Mouse (Mus musculus): ENCODE measurements around the gene Aprt. TPM values are rescaled to one million over a fixed set of nuclear protein-coding genes. Genes with fewer than 3 reads are reported as not detected.
A peak's percentile ranks its signal among the peaks of the same experiment; 100 is the strongest.
"Not testable (repeated sequence)": the region's sequence is repeated elsewhere in the genome, so short reads cannot be mapped to it uniquely, and the experiment has no call there.

Aprt gene
- total RNA-seq, 2 experiments from 2014 or later: 40.5 to 44.8 TPM

- TF ChIP-seq CTCF (IDR thresholded peaks at IDR 0.05): no peak
- Histone ChIP-seq H3K27ac (no peak overlapping the region), H3K4me3 (no peak overlapping the region)
- intact Hi-C loops (cut with DNase I): no loop called here
- no peak for DNase-seq
These were observed 4.2 kb upstream of the Aprt start for GRCm38 (mm10) chr8:122580926-122581325.

- DNase-seq: no peak
- no peak for TF ChIP-seq CTCF (IDR thresholded peaks at IDR 0.05)
- intact Hi-C loops (cut with DNase I): no loop called here
- Histone ChIP-seq H3K27ac (no peak overlapping the region), H3K4me3 (no peak overlapping the region)
These were observed 2.5 kb upstream of the Aprt start for GRCm38 (mm10) chr8:122579196-122579595.

- no peak for TF ChIP-seq CTCF (IDR thresholded peaks at IDR 0.05)
- H3K4me3 ChIP-seq: peak overlapping the region; percentile 95
- intact Hi-C loops (cut with DNase I): no loop called here
- peak overlapping the region; percentile 90 for H3K27ac ChIP-seq
- DNase-seq: no peak
These were observed 407 bp upstream of the Aprt start for GRCm38 (mm10) chr8:122577116-122577515.

- no peak for TF ChIP-seq CTCF (IDR thresholded peaks at IDR 0.05)
- peak overlapping the region; percentile 95 for H3K4me3 ChIP-seq
- peak overlapping the region; percentile 90 for H3K27ac ChIP-seq
- DNase-seq: no peak
- intact Hi-C loops (cut with DNase I): no loop called here
These were observed 718 bp downstream of the Aprt start for GRCm38 (mm10) chr8:122575735-122576647.

GRCm38 (mm10) chr8:122575286-122575685, 1.4 kb downstream of the Aprt start:
- intact Hi-C loops (cut with DNase I): no loop called here
- no peak for TF ChIP-seq CTCF (IDR thresholded peaks at IDR 0.05)
- Histone ChIP-seq H3K27ac (peak overlapping the region; percentile 48), H3K4me3 (peak overlapping the region; percentile 95)
- no peak for DNase-seq

GRCm38 (mm10) chr8:122574667-122575251, 1.9 kb downstream of the Aprt start:
- Histone ChIP-seq H3K27ac (peak overlapping the region; percentile 48), H3K4me3 (peak overlapping the region; percentile 95; the same call in 1 of the 2 replicates)
- no peak for TF ChIP-seq CTCF (IDR thresholded peaks at IDR 0.05)
- intact Hi-C loops (cut with DNase I): no loop called here
- no peak for DNase-seq

GRCm38 (mm10) chr8:122574264-122574663, 2.4 kb downstream of the Aprt start:
- TF ChIP-seq CTCF (IDR thresholded peaks at IDR 0.05): no peak
- intact Hi-C loops (cut with DNase I): no loop called here
- H3K4me3 ChIP-seq: no peak overlapping the region
- DNase-seq: no peak
- no peak overlapping the region for H3K27ac ChIP-seq

GRCm38 (mm10) chr8:122573577-122573976, 3.1 kb downstream of the Aprt start:
- intact Hi-C loops (cut with DNase I): no loop called here
- no peak overlapping the region for H3K4me3 ChIP-seq
- no peak overlapping the region for H3K27ac ChIP-seq
- no peak for DNase-seq
- no peak for TF ChIP-seq CTCF (IDR thresholded peaks at IDR 0.05)

GRCm38 (mm10) chr8:122573176-122573575, 3.5 kb downstream of the Aprt start:
- intact Hi-C loops (cut with DNase I); DNase-seq; H3K4me3 ChIP-seq; H3K27ac ChIP-seq: not testable (repeated sequence)

GRCm38 (mm10) chr8:122572751-122573150, 4.0 kb downstream of the Aprt start:
- Histone ChIP-seq H3K27ac (no peak overlapping the region), H3K4me3 (no peak overlapping the region)
- intact Hi-C loops (cut with DNase I): no loop called here
- no peak for TF ChIP-seq CTCF (IDR thresholded peaks at IDR 0.05)
- DNase-seq: no peak

- TF ChIP-seq CTCF (IDR thresholded peaks at IDR 0.05): no peak
- intact Hi-C loops (cut with DNase I): no loop called here
- DNase-seq: no peak
- H3K4me3 ChIP-seq: no peak overlapping the region
- no peak overlapping the region for H3K27ac ChIP-seq
These were observed 4.9 kb downstream of the Aprt start for GRCm38 (mm10) chr8:122571750-122572267.

- H3K27ac ChIP-seq: no peak overlapping the region
- no peak overlapping the region for H3K4me3 ChIP-seq
- no peak for DNase-seq
- intact Hi-C loops (cut with DNase I): no loop called here
- TF ChIP-seq CTCF (IDR thresholded peaks at IDR 0.05): no peak
These were observed 5.6 kb downstream of the Aprt start for GRCm38 (mm10) chr8:122571153-122571552.

- Histone ChIP-seq H3K4me3 (no peak overlapping the region), H3K27ac (no peak overlapping the region)
- intact Hi-C loops (cut with DNase I): no loop called here
- TF ChIP-seq CTCF (IDR thresholded peaks at IDR 0.05): no peak
- no peak for DNase-seq
These were observed 6.7 kb downstream of the Aprt start for GRCm38 (mm10) chr8:122569996-122570395.

Measured in gastrocnemius, adult 2 months (tissue).